Mouse (Mus musculus) erythroid progenitor cell, adult 5-6 weeks (primary cell): Measurements from ENCODE around the gene Nup160. TPM values are rescaled to one million over a fixed set of nuclear protein-coding genes. Genes with fewer than 3 reads are reported as not detected.

ENCODE experiments used
- ATAC-seq: replicated peaks from 2 replicates; pipeline ENCODE4 v1.8.0; 2016; ENCODE audit warnings: moderate number of reproducible peaks, mild to moderate bottlenecking, moderate TSS enrichment, inconsistent platforms; ENCODE audit not compliant: poor library complexity, low FRiP score, severe bottlenecking
- total RNA-seq, 2 experiments: library from RNA; stranded (forward) in 1 of 2; stranded (reverse) in 1 of 2; fragments of 150-400 nt in 1 of 2; fragments of 186-747, 209-891 nt in 1 of 2; gene quantifications; 2 replicates each; pipeline versions ENCODE4 v1.2.3 to v1.2.4; 2015 to 2017; ENCODE audit warnings: low replicate concordance in 2 of 2

Gene Nup160
- total RNA-seq, 2 experiments from 2014 or later: 101 to 115 TPM

DNA sequence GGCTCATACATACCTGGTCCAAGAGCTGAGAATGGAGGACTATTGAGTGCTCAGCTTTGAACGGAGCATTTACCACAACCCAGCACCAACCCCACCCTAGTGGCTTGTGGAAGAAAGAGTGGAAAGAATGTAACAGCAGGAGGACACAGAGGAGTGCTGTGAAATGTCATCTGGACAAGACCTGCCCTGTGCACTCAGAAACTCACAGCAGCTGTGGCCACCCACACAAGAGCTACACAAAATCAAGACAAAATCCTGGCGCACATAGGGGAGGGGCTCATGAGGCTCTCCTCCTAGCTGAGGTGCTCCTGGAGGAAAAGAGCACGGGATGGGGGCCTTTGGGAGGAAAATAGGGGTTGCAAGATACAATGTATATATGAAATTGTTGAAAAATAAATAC, 17.4 kb upstream of the Nup160 start:
- no peak for ATAC-seq

DNA sequence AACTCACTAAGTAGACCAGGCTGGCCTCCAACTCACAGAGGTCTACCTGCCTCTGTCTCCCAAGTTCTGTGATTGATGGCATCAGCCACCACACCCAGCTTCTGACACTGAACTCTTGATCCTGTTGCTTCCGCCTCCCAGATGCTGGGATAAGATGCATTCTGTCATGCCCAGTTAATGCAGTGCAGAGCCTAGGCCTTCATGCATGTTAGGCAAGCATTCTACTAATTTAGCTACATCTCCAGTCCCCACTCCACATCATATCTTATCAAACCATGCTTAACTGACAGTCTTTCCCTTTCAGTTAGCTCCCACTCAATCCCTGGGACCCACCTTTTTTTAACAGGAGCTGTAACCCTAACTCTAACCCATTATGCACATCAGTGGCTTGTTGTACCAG, 16.1 kb upstream of the Nup160 start:
- peak; percentile 55 for ATAC-seq

GRCm38 (mm10) chr2:90661426-90661825, 15.6 kb upstream of the Nup160 start:
- ATAC-seq: peak; percentile 95

GRCm38 (mm10) chr2:90666591-90667387, 10.2 kb upstream of the Nup160 start:
- no peak for ATAC-seq

DNA sequence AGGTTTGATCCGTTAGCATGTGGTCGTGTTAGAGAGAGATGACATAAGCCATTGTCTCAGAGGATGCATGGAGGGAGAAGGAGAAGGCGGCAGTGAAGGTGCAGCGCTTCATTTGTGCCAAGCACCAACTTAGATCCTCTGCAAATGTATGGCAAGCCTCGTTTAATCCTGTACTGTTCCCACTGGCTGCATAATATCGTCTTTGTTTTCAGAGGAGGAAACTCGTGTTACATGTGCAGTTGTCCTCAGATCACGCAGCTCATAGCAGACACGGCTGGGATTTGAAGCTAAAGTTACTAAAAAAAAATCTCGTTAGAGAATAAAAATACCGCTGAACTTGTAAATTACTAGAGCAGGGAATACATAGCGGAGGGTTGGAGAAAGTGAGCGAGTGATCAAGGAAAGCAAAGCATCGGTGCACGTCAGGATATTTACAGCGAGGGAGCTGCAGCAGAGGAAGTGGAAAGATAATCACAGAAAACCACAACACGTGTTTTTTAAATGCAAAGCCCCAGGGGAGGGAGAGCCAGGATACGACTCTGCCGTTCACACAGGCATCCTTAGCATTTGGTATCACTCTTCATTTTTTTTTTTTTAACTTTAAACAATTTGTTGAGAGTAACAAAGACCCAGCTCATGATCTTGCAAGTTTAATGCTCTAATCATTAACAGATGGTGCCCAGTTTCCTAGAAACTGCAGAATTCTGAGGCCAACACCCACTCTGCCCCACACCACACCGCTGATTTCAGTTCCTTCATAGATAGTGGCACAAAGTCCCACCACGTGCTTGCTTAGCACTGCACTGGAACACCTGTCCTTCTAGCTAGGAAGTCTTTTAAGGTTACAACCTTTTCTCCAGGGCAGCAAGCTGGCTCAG, 9.4 kb upstream of the Nup160 start:
- peak; percentile 81 for ATAC-seq

DNA sequence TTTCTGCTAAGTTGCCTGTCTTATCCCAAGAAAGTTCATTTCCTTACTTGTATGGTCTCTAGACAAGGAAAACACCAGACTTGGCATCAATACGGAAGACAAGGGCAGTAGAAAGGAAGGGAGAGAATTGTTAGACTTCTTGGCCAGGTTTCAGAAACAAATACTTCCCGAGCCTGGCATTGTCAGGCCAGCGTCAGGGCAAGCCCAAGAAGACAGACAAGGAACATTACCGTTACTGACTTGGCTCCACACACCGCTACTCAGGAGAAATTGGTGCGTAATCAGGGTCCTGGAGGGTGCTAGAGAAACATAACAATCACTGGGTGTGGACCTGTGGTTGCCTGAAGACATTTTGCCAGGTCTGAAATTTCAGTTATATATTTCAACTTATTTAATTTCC, 6.7 kb upstream of the Nup160 start:
- no peak for ATAC-seq

DNA sequence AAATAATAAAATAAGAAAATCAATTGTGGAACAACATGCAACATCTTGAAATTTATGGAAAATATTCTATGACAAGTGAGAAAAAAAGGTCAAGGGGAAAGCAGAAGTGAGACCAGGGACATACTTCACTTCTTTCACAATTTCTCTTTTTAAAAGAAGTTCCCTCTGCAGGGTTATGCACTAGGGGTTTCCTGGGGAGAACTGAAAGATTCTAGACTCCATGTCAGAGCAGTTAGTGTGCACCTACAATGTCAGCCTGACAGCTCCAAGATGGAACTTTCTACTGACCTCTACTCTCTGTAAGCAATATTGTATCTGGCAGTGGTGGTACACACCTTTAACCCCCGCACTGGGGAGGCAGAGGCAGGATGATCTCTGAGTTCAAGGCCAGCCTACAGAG, 3.7 kb upstream of the Nup160 start:
- ATAC-seq: no peak

GRCm38 (mm10) chr2:90674555-90674954, 2.5 kb upstream of the Nup160 start:
- no peak for ATAC-seq

DNA sequence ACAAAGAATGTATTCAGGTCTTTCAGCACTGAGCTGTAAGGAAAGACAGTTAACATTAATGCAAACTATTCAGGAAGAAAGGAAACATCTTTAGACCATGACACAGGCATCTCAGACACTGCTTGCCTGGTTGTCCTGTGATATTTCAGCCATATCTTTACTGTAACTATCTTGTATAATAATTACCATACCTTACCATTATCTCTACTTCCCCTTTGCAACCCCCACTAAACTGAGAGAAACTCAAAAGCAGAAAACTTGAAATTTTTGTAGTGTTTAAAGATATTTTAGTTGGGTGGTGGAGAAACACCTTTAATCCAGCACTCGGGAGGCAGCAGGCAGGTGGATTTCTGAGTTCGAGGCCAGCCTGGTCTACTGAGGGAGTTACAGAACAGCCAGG, 1.5 kb upstream of the Nup160 start:
- ATAC-seq: no peak

DNA sequence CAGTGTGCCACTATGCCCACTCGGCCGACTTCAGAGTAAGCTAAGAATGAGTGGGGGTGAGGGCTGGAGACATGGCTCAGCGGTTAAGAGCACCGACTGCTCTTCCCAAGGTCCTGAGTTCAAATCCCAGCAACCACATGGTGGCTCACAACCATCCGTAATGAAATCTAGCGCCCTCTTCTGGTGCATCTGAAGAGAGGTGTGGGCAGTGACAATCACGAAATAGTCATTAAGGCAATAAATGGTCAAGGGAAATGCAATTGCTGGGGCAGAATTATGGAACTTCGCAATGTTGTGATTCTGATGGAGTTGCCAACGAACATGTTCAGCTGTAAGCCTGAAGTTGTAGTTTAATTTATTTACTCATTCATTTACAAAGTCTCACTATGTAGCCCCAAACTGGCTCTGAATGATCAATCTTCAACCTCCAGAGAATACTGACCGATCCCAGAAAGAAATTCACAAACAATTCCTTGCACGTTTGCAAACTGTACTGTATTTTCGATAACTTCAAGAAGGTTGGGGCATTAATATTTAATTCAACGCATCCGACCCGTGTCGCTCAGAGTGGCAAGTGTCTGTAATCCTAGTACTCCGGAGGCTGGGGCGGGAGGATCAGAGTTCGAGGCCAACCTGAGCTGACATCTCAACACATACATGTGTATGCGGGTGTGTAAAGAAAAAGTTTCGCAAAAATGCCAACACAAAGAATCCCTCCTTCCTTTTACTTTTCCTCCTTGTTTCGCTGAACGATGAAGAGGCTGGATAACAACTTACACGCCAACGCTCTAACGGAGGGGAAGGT, 1.4 kb downstream of the Nup160 start:
- peak; percentile 54 for ATAC-seq

DNA sequence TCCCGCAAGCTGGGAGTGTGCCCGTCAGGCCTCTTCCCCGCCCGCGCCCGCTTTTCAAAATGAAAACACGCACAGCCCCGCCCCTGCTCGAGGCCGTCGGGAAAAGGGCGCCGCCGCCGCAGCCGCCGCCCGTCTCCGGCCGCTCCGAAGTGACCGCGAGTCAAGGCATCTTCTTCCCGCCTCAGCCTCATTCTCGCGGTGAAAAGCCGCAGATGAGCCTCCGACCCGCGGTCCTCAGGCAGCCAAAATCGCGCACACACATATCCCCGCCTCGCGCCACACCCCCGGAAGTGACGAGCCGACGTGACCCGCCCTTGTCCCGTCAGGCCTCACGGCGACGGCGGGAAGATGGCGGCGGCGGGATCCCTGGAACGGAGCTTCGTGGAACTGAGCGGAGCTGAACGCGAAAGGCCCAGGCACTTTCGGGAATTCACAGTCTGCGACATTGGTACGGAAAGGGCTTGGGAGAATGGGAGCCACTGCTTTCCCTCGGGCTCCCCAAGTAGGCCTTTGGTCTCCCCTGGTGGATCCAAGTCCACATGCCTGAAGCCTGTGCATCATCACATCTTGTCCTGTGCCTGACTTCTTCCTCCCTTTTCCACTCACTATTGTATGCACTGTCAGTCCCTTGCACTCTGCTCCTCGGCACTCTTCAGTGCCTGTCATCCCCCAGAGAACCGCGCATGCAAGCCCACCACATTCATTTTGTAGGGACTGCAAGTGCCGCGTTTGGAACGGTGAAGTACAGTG, 2.2 kb downstream of the Nup160 start:
- peak; percentile 96 for ATAC-seq

- no peak for ATAC-seq
Observed at GRCm38 (mm10) chr2:90700943-90701342, 23.9 kb downstream of the Nup160 start.

GRCm38 (mm10) chr2:90708548-90708947, 31.5 kb downstream of the Nup160 start:
- no peak for ATAC-seq

DNA sequence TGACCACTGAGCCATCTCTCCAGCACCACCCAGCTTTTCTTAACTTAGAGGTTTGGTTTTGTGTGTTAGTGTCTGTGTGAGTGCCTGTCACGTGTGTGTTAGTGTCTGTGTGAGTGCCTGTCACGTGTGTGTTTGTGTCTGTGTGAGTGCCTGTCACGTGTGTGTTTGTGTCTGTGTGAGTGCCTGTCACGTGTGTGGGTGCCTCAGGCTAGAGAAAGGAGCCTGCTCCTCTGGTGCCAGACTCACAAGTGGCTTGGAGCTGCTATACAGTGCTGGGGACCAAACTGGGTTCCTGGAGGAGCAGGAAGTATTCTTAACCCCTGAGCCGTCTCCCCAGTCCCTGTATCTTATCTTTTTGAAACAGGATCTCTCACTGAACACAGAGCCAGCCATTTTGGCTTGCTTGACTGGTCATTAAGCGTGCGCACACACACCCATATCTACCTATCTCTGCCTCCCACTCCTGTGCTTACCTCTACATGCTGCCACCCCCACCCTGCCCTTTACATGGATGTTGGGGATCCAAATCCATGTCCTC, 38.6 kb downstream of the Nup160 start:
- peak; percentile 93 for ATAC-seq

DNA sequence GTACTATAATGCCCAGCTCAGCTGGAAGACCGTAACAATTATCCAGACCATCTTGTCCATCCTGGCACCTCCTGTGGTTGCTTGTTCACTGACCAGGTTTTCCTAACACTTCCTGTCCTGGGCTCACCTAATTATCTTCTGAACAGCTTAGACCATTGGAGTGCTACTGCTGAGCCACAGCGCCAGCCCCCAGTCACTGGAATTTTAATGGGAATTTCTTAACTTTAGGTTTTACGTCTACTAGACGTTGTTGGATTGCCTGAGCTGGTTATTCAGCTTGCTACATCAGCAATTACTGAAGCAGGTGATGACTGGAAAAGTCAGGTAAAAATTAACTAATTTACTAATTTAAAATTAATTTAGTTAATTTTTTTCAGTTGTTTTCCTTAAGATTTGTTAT, 40.4 kb downstream of the Nup160 start:
- no peak for ATAC-seq

DNA sequence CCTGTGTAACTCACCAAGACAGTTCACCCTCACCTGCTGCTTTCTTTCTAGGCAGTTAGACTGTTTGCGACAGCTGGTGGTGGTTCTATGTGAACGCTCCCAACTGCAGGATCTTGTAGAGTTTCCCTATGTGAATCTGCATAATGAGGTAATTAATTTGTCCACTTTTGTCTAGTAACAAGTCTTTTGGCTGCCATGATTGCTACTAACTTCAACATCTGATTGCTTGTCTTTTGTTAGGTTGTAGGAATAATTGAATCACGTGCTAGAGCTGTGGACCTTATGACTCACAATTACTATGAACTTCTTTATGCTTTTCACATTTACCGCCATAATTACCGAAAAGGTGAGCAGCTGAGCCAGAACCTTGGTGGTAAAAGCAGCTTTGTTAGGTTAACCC, 40.9 kb downstream of the Nup160 start:
- no peak for ATAC-seq

DNA sequence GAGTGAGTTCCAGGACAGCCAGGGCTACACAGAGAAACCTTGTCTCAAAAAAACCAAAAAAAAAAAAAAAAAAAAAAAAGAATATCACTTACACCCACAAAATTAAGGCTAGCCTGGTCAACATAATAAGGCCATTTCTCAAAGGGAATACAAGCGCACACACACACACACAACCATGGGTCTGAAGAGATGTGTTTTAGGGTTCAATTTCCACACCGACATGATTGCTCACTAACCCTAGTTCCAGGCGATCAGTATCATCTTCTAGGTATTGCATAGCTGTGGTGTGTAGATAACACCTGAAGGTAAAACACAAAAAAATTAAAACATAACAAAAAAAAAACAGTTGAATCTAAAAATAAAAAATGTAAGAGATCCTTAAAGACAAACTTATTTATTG, 49.8 kb downstream of the Nup160 start:
- no peak for ATAC-seq

DNA sequence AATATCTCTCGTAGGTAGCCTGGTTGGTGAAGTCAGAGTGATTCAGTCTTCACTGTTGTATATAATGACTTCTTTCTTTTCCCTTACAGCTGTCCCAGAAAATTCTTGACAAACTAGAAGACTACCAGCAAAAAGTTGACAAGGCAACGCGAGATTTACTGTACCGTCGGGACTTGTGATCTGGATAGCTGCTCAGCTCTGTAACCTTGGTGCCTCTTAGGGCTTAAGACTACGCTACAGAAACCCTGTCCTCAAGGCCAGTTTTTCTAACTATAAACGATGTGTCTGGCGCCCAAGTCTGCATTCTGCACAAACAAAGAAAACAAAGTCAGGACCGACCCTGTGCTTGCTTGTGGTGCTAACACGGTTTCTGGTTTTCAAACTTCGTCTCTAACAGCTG, 58.3 kb downstream of the Nup160 start:
- ATAC-seq: no peak

DNA sequence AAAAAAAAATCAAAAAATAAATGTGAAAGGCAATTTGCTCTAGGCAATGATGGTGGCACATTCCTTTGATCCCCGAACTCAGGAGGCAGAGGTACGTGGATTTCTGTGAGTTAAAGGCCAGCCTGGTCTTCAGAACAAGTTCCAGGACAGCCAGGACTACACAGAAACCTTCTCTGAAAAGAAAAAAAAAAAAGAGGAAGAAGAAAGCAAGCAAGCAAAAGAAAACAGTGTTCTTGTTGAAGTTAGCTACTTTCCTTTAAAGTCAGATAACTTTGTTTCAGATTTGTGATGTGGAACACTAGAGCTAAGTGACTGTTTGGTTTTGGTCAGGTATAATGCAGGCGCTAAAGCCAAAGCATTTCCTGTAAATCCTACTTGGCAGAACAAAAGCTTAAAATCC, 61.8 kb downstream of the Nup160 start:
- ATAC-seq: no peak
